In genomic region chr1:80512210-80512948, GRCm38 (mm10) we compare ENCODE assay signal across 10 mouse cellular contexts. TPM values are rescaled to one million over a fixed set of nuclear protein-coding genes. Genes with fewer than 3 reads are reported as not detected.
A peak's percentile ranks its signal among the peaks of the same experiment; 100 is the strongest.
DNase-seq lines count a peak whose midpoint lies in the region; ATAC-seq and TF ChIP-seq lines count a peak whose summit lies in the region.
"Had no signal": no experiment of that assay in that cellular context is flagged by ENCODE, and none has a peak within 500 bp of the region (broad histone marks: within the 10 kb centered on the region; RNA-seq: fewer than 3 reads in every experiment).

No protein-coding gene starts in this region.

- TF ChIP-seq EP300 in heart, postnatal 0 days (IDR thresholded peaks at IDR 0.05; ENCODE audit: low read depth), result no peak

- H3K27me3 ChIP-seq in heart, postnatal 0 days (ENCODE audit: control insufficient read depth, insufficient read depth, low read length), result no peaks in the 10 kb centered on the region
- H3K27me3 ChIP-seq: limb, embryonic 13.5 days; stomach, embryonic 15.5 days had no signal

- no peak for ATAC-seq in heart, postnatal 0 days (ENCODE audit: insufficient read depth, low read depth)

- H3K9ac ChIP-seq in heart, postnatal 0 days (replicated peaks; ENCODE audit: low read depth, low read length), result no peak overlapping the region
- H3K9ac ChIP-seq: limb, embryonic 13.5 days; stomach, embryonic 15.5 days had no signal

- H3K4me2 ChIP-seq in heart, postnatal 0 days (ENCODE audit: low read depth, low read length), result no peak overlapping the region
- H3K4me2 ChIP-seq: limb, embryonic 13.5 days; stomach, embryonic 15.5 days had no signal

- no peaks in the 10 kb centered on the region for H3K4me1 ChIP-seq in heart, postnatal 0 days (ENCODE audit: control insufficient read depth, insufficient read depth)
- H3K4me1 ChIP-seq: limb, embryonic 13.5 days; stomach, embryonic 15.5 days had no signal

- DNase-seq in heart, postnatal 0 days (ENCODE audit: low spot score), result peak; percentile 55
- DNase-seq in heart, adult 11 months, result no peak
- DNase-seq in thymus, postnatal 4 days, result peak; percentile 20
- no peak for DNase-seq in thymus, postnatal 36 days
- DNase-seq in kidney, postnatal 10 days, result peak; percentile 11
- DNase-seq in spleen, postnatal 14 days (ENCODE audit: low spot score in 2 of 2), result no peak
- DNase-seq in adrenal gland, postnatal 25 days, result no peak
- no peak for DNase-seq in thymus, adult 18-20 months

- H3K36me3 ChIP-seq in heart, postnatal 0 days (replicated peaks; ENCODE audit: control insufficient read depth, insufficient read depth, low read length), result no peaks in the 10 kb centered on the region
- H3K36me3 ChIP-seq: limb, embryonic 13.5 days; stomach, embryonic 15.5 days had no signal

- peak; percentile 61 for TF ChIP-seq CTCF in heart, postnatal 0 days (IDR thresholded peaks at IDR 0.05; ENCODE audit: low read depth)

- 55% methylated on average over 8 of the region's 8 CpGs for WGBS in heart, postnatal 0 days

- H3K9me3 ChIP-seq in heart, postnatal 0 days (replicated peaks; ENCODE audit: control insufficient read depth, low read length), result no peaks in the 10 kb centered on the region
- H3K9me3 ChIP-seq: limb, embryonic 13.5 days; stomach, embryonic 15.5 days had no signal

- H3K4me3 ChIP-seq in heart, postnatal 0 days (ENCODE audit: low read depth, low read length), result no peak overlapping the region
- H3K4me3 ChIP-seq: limb, embryonic 13.5 days; stomach, embryonic 15.5 days had no signal

- H3K27ac ChIP-seq in heart, postnatal 0 days (ENCODE audit: low read depth), result no peak overlapping the region
- H3K27ac ChIP-seq: limb, embryonic 13.5 days; stomach, embryonic 15.5 days had no signal

RNA-seq across cellular contexts. Expression of gene Gm45261, which starts 51.1 kb away (rescaled TPM):
- not detected in 2 replicates for total RNA-seq in heart, postnatal 0 days (2014; rRNA removed; ENCODE audit: low replicate concordance)
- not detected in 2 replicates for polyA plus RNA-seq in heart, postnatal 0 days (2015; fragmentation: Nextera tagmentation; extraction: Ambion mirVana)
- not detected in 2 replicates for total RNA-seq in adrenal gland, postnatal 25 days (2021)
- polyA plus RNA-seq: limb, embryonic 13.5 days; stomach, embryonic 15.5 days had no signal

Comparison
In these comparisons a context has a peak if more than half of its experiments do, and no peak if none do; other contexts are left out.
1. DNase-seq: peak in heart, postnatal 0 days (single experiment), thymus, postnatal 4 days (single experiment) and kidney, postnatal 10 days (single experiment); none in heart, adult 11 months (single experiment), thymus, postnatal 36 days (0 of 2), spleen, postnatal 14 days (0 of 2), adrenal gland, postnatal 25 days (single experiment) and thymus, adult 18-20 months (0 of 2).